Mouse (Mus musculus) ES-E14 (cell line): ENCODE data around the gene Pon3. TPM values are rescaled to one million over a fixed set of nuclear protein-coding genes. Genes with fewer than 3 reads are reported as not detected.

Source experiments
- DNase-seq: peaks from one replicate; pipeline ENCODE4 v3.0.0-alpha.2; 2013; ENCODE audit warnings: low read depth, low spot score
- H3K27ac ChIP-seq: 2 replicates; pipeline ENCODE4 v1.5.1; 2012; ENCODE audit warnings: low read depth, mild to moderate bottlenecking, low read length, moderate library complexity, mixed read lengths; ENCODE audit not compliant: poor library complexity, insufficient read depth, severe bottlenecking
- H3K36me3 ChIP-seq: 2 replicates; pipeline ENCODE4 v1.6.1; 2012; ENCODE audit warnings: mild to moderate bottlenecking, low read length, moderate library complexity, mixed read lengths; ENCODE audit not compliant: control insufficient read depth, poor library complexity, insufficient read depth, severe bottlenecking
- H3K4me1 ChIP-seq, 2 experiments: fragments of 150-350 bp in 1 of 2; sonication (generic) in 1 of 2; 2 replicates each; pipeline ENCODE4 v1.6.1; 2012; ENCODE audit warnings: low read length in 2 of 2, mild to moderate bottlenecking in 1 of 2, mixed read lengths in 1 of 2; ENCODE audit not compliant: control insufficient read depth in 2 of 2, insufficient read depth in 2 of 2, poor library complexity in 1 of 2
- H3K4me3 ChIP-seq, 2 experiments: fragments of 150-350 bp in 1 of 2; sonication (generic) in 1 of 2; 2 replicates each; pipeline ENCODE4 v1.5.1; 2012; ENCODE audit warnings: low read length in 2 of 2, low read depth in 1 of 2, mild to moderate bottlenecking in 1 of 2, mixed read lengths in 1 of 2; ENCODE audit not compliant: insufficient read depth in 1 of 2, poor library complexity in 1 of 2, severe bottlenecking in 1 of 2
- H3K9ac ChIP-seq: 2 replicates; pipeline ENCODE4 v1.6.1; 2012; ENCODE audit warnings: low read depth, mild to moderate bottlenecking, low read length, mixed read lengths; ENCODE audit not compliant: poor library complexity, insufficient read depth, severe bottlenecking
- H3K9me3 ChIP-seq: fragments of 150-350 bp; sonication (generic); 2 replicates; pipeline ENCODE4 v1.6.1; 2012; ENCODE audit warnings: low read depth, mild to moderate bottlenecking, low read length; ENCODE audit not compliant: control insufficient read depth, insufficient read depth
- CHD2 ChIP-seq: IDR thresholded peaks from 2 replicates; pipeline ENCODE4 v1.6.1; 2014; ENCODE audit warnings: mild to moderate bottlenecking, low read depth, low read length, inconsistent platforms
- HCFC1 ChIP-seq: IDR thresholded peaks from 2 replicates; pipeline ENCODE4 v1.6.1; 2012; ENCODE audit warnings: low read length, inconsistent platforms, borderline replicate concordance; ENCODE audit not compliant: insufficient read depth
- MAFK ChIP-seq: IDR thresholded peaks from 2 replicates; pipeline ENCODE4 v1.6.1; 2014; ENCODE audit warnings: mild to moderate bottlenecking, low read depth, low read length, inconsistent platforms; ENCODE audit not compliant: insufficient read depth
- ZC3H11A ChIP-seq: IDR thresholded peaks from 2 replicates; pipeline ENCODE4 v1.6.1; 2012; ENCODE audit warnings: low read depth, mild to moderate bottlenecking, inconsistent platforms, low read length, borderline replicate concordance
- ZNF384 ChIP-seq: IDR thresholded peaks from 2 replicates; pipeline ENCODE4 v1.6.1; 2012; ENCODE audit warnings: low read depth, low read length, inconsistent platforms
- in situ Hi-C, 2 experiments: fragments of 600-800 bp; cut with MboI; formaldehyde crosslinking; loops; one replicate each; pipeline ENCODE4 v1.15.1; 2025; ENCODE audit warnings: low sequenced_read_pairs in 2 of 2, inconsistent platforms in 1 of 2; ENCODE audit not compliant: unreplicated experiment in 2 of 2
- total RNA-seq: library from RNA; depleted of rRNA; stranded (reverse); fragments of 300-350 nt; gene quantifications from 2 replicates; pipeline ENCODE4 v1.2.3, GENCODE M21; 2012

The Pon3 gene
- total RNA-seq, 1 experiment, result 2.3 TPM

DNA sequence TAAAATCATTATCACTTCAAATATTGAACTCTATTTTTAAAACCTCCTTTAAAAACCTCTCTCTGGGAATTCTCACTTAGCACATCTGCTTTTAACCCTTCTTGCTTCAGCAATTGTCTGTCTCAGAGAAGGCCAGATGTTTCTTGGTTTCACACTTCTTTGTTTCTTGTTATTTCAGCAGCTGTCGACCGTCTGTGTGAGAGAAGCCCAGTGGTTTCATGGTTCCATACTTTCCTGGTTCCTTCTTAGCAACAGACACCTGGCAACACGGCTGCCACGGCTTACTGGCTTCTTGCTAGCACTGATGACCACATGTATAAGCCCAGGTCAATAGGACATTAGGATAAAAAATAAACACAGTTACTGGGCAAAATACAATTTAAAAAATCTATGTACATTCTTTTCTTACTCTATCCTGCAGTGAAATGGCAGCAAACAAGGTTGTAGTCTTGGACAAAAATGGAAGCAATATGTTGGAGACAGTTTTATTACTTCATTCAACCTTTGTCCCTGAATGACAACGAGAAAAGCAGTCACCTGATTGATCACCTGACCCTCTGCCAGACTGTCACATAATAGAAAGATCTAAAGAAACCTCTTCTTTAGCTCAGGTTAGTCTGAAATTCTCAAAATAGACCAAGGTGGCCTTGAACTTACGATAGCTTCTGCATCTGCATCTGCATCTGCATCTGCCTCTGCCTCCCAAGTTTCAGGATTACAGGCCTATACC lies 24.7 kb upstream of the Pon3 start:
- Histone ChIP-seq H3K4me3 (no peak overlapping the region), H3K36me3 (0 out of 2 replicates have a peak, but pooled peaks cover 2% of the 10 kb centered on the region), H3K4me1 (no peaks in the 10 kb centered on the region), H3K9me3 (no peaks in the 10 kb centered on the region), H3K9ac (no peak overlapping the region), H3K27ac (no peak overlapping the region)
- DNase-seq, result no peak
- in situ Hi-C loops, result no loop called here
- no peak for TF ChIP-seq CHD2
- no peak for TF ChIP-seq ZC3H11A
- TF ChIP-seq MAFK, result no peak
- TF ChIP-seq HCFC1, result no peak
- TF ChIP-seq ZNF384, result no peak

DNA sequence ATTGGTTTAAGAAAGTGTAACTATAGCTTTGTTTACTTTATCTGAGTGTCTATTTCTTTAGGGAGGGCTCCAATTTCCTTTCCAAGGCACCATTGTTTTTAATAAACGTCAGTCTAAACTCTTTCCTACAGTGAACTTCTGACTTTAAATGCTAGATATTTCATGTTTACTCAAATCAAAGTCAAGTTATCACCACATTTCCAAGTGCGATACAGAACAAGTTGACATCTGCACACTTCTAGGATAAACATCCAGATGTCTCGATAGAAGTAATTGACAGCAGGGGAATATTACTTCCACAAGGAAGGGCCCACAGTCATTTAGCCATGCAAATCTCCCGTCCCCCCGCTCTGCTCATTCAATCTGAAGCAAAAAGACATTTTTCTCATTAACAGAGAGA lies 21.9 kb upstream of the Pon3 start:
- in situ Hi-C loops, result no loop called here
- TF ChIP-seq ZNF384, result no peak
- TF ChIP-seq MAFK, result no peak
- no peak for TF ChIP-seq CHD2
- TF ChIP-seq HCFC1, result no peak
- TF ChIP-seq ZC3H11A, result no peak
- Histone ChIP-seq H3K9me3 (no peaks in the 10 kb centered on the region), H3K27ac (no peak overlapping the region), H3K36me3 (0 out of 2 replicates have a peak, but pooled peaks cover 2% of the 10 kb centered on the region), H3K4me3 (no peak overlapping the region), H3K4me1 (no peaks in the 10 kb centered on the region), H3K9ac (no peak overlapping the region)
- no peak for DNase-seq

DNA sequence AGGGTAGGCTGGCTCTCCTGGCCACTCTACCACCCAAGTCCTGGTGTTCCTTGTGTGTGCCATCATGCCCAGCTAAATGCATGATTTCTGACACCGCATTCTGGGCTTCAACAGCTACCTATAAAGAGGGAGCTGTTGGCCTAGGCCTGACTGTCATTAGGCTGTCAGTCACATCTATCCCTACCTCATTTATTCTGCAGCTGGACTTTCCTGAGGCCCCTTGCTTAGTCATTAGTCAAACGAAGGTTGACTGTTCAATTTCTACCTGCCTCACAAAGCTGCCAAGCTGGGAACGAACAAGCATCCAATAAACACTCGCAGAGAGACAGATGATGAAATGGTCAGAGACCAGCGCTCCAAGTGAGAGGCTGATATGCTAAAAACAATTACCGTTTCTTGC lies 13.6 kb upstream of the Pon3 start:
- Histone ChIP-seq H3K9ac (no peak overlapping the region), H3K4me1 (no peaks in the 10 kb centered on the region), H3K27ac (no peak overlapping the region), H3K9me3 (no peaks in the 10 kb centered on the region), H3K36me3 (no peaks in the 10 kb centered on the region), H3K4me3 (no peak overlapping the region)
- DNase-seq, result no peak
- no peak for TF ChIP-seq MAFK
- no peak for TF ChIP-seq ZC3H11A
- no peak for TF ChIP-seq ZNF384
- no peak for TF ChIP-seq HCFC1
- TF ChIP-seq CHD2, result no peak
- in situ Hi-C loops, result no loop called here

- in situ Hi-C loops, result no loop called here
These were observed 8.7 kb upstream of the Pon3 start for GRCm38 (mm10) chr6:5264793-5265192.

More at GRCm38 (mm10) chr6:5264793-5265192, 8.7 kb upstream of the Pon3 start:
- no peak for DNase-seq
- no peaks in the 10 kb centered on the region for H3K9me3 ChIP-seq
- H3K36me3 ChIP-seq, result no peaks in the 10 kb centered on the region
- H3K27ac ChIP-seq, result no peak overlapping the region
- H3K9ac ChIP-seq, result no peak overlapping the region
- no peak overlapping the region for H3K4me3 ChIP-seq
- TF ChIP-seq CHD2, result no peak
- TF ChIP-seq ZNF384, result no peak
- no peaks in the 10 kb centered on the region for H3K4me1 ChIP-seq
